Mouse (Mus musculus) adrenal gland, postnatal 14 days (tissue): ENCODE measurements around the gene Nfkbia. TPM values are rescaled to one million over a fixed set of nuclear protein-coding genes. Genes with fewer than 3 reads are reported as not detected.

Experiments
- DNase-seq: peaks from one replicate; pipeline ENCODE4 v3.0.0; 2021; ENCODE audit warnings: mixed read lengths
- total RNA-seq: library from RNA; stranded (reverse); gene quantifications from 2 replicates; pipeline ENCODE4 v1.2.3, GENCODE M21; 2021

The Nfkbia gene
- total RNA-seq, 1 experiment from 2014 or later, result 95.5 TPM

GRCm38 (mm10) chr12:55442861-55443850 lies 49.3 kb downstream of the Nfkbia start:
- peak; percentile 93 for DNase-seq

- DNase-seq, result no peak
These were observed 50.2 kb downstream of the Nfkbia start for GRCm38 (mm10) chr12:55442245-55442644.

GRCm38 (mm10) chr12:55440416-55440815 lies 52.0 kb downstream of the Nfkbia start:
- no peak for DNase-seq

Other genes with a start within 250 kb of the Nfkbia start
- gene 1110008L16Rik, start 193.1 kb downstream of the Nfkbia start, total RNA-seq, result 17.0 and 17.6 TPM in 2 replicates
- 10.1 and 13.1 TPM in 2 replicates for gene Ppp2r3c, start 189.6 kb downstream of the Nfkbia start, total RNA-seq
- 226 and 253 TPM in 2 replicates for gene Psma6, start 108.4 kb downstream of the Nfkbia start, total RNA-seq
- not detected in 2 replicates for gene Aldoart2, start 72.6 kb upstream of the Nfkbia start, total RNA-seq
- gene Insm2, start 106.8 kb upstream of the Nfkbia start, total RNA-seq, result 1.0 and 1.5 TPM in 2 replicates